Mouse (Mus musculus) limb, embryonic 12.5 days (tissue): ENCODE results near the gene Comt. TPM values are rescaled to one million over a fixed set of nuclear protein-coding genes. Genes with fewer than 3 reads are reported as not detected.

ENCODE experiments used
- ATAC-seq: fragments of 200-750 bp; cut with Nextera tagmentation; 2 replicates; pipeline ENCODE4 v1.8.0; 2017; ENCODE audit warnings: low read depth, moderate TSS enrichment; ENCODE audit not compliant: insufficient number of reproducible peaks, insufficient read depth, low FRiP score, low TSS enrichment
- H3K27ac ChIP-seq: fragments of 300-500 bp; sonication (generic); 2 replicates; pipeline ENCODE4 v1.5.1; 2016; ENCODE audit warnings: mild to moderate bottlenecking, moderate library complexity
- H3K27me3 ChIP-seq: fragments of 300-500 bp; sonication (generic); 2 replicates; pipeline ENCODE4 v1.6.1; 2016; ENCODE audit warnings: mild to moderate bottlenecking, moderate library complexity
- H3K36me3 ChIP-seq: fragments of 300-500 bp; sonication (generic); 2 replicates; pipeline ENCODE4 v1.6.1; 2016; ENCODE audit warnings: mild to moderate bottlenecking, moderate library complexity
- H3K4me1 ChIP-seq: fragments of 300-500 bp; sonication (generic); replicated peaks from 2 replicates; pipeline ENCODE4 v1.6.1; 2016
- H3K4me2 ChIP-seq: fragments of 300-500 bp; sonication (generic); 2 replicates; pipeline ENCODE4 v1.6.1; 2016; ENCODE audit warnings: mild to moderate bottlenecking, moderate library complexity
- H3K4me3 ChIP-seq: fragments of 300-500 bp; sonication (generic); replicated peaks from 2 replicates; pipeline ENCODE4 v1.5.1; 2016; ENCODE audit warnings: mild to moderate bottlenecking
- H3K9ac ChIP-seq: fragments of 300-500 bp; sonication (generic); replicated peaks from 2 replicates; pipeline ENCODE4 v1.6.1; 2016; ENCODE audit warnings: mild to moderate bottlenecking, moderate library complexity
- H3K9me3 ChIP-seq: fragments of 300-500 bp; sonication (generic); 2 replicates; pipeline ENCODE4 v1.6.1; 2016; ENCODE audit warnings: mild to moderate bottlenecking, moderate library complexity
- WGBS: fragments of 180-500 bp; shearing (Covaris S2); methylation state at CpG from one replicate; pipeline ENCODE4 v1.1.7; 2016; 5-methylcytosine and 5-hydroxymethylcytosine counted together
- polyA plus RNA-seq: library from polyadenylated mRNA; unstranded; fragments of >200 nt; fragmentation: Nextera tagmentation; extraction: Ambion mirVana; gene quantifications from 2 replicates; pipeline ENCODE4 v1.2.1, GENCODE M21; 2016

Comt gene
- polyA plus RNA-seq, 1 experiment from 2014 or later = 66.5 TPM

GRCm38 (mm10) chr16:18436128-18436527, 9.5 kb upstream of the Comt start:
- H3K27me3 ChIP-seq = no peaks in the 10 kb centered on the region
- no peak overlapping the region for H3K4me3 ChIP-seq
- 85% methylated on average over 6 of the region's 6 CpGs for WGBS
- 0 out of 2 replicates have a peak, but pooled peaks have one; percentile 20 for ATAC-seq
- H3K36me3 ChIP-seq = peaks cover 33% of the 10 kb centered on the region; the same call in 1 of the 2 replicates
- H3K27ac ChIP-seq = no peak overlapping the region
- H3K4me2 ChIP-seq = no peak overlapping the region
- H3K9ac ChIP-seq = no peak overlapping the region
- 0 out of 2 replicates have a peak, but pooled peaks cover 5% of the 10 kb centered on the region for H3K9me3 ChIP-seq
- no peaks in the 10 kb centered on the region for H3K4me1 ChIP-seq

DNA sequence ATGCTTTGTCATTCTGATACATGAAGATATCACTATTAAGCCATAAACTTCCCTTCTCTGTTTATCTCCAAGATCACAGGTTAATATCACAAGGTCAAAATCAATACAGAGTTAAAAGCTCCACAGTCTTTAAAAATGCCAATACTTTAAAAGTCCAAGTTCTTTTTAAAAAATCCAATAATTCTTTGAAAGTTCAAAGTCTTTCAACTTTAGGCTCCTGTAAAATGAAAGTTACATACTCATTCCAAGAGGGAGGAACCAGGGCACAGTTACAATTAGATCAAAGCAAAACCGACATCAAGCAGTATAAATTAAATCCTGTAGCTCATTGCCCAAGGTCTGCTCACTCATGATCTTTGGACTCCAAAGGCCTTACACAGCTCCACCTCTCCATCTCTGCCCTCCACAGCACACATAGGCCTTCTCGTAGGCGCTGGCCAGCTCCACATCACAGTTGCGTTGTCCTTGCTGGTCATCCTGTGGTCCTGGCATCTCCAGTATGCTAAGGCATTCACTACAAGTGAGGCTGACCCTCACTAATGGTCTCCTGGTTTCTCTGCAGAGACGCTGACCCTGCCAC, 6.8 kb upstream of the Comt start:
- ATAC-seq = no peak
- Histone ChIP-seq H3K9ac (no peak overlapping the region), H3K4me2 (no peak overlapping the region), H3K27me3 (no peaks in the 10 kb centered on the region), H3K4me1 (no peaks in the 10 kb centered on the region), H3K9me3 (0 out of 2 replicates have a peak, but pooled peaks cover 5% of the 10 kb centered on the region), H3K27ac (no peak overlapping the region), H3K4me3 (no peak overlapping the region), H3K36me3 (peaks cover 27% of the 10 kb centered on the region; the same call in 1 of the 2 replicates)
- 93% methylated on average over 5 of the region's 5 CpGs for WGBS

DNA sequence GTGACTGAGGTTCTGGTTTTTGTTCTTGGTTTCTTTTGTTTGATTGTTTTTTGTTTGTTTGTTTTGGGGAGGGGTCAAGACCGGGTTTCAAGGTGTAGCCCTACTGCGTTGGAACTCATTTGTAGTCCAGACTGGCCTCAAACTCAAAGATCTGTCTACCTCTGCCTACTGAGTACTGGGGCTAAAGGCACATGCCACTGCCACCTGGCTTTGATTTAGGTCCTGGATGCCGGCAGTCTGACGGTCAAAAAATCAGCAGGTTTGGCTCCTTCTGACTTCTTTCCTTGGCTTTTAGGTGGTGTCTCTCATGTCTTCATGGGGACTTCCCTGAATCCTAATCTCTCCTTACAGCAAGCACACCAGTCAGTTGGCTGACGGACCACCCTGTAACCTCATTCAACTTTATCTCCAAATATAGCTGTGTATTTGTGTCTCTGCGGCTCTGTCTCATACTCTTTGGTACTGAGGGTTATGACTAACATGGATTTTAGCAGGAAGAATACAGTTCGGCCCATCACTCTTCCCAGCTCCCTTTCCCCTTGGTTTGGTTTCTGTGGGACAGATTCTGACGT, 4.1 kb upstream of the Comt start:
- WGBS = 60% methylated on average over 8 of the region's 8 CpGs
- Histone ChIP-seq H3K36me3 (peaks cover 11% of the 10 kb centered on the region; the same call in 1 of the 2 replicates), H3K9ac (no peak overlapping the region), H3K4me1 (peaks cover 6% of the 10 kb centered on the region), H3K27me3 (no peaks in the 10 kb centered on the region), H3K9me3 (0 out of 2 replicates have a peak, but pooled peaks cover 5% of the 10 kb centered on the region), H3K4me2 (no peak overlapping the region), H3K4me3 (no peak overlapping the region), H3K27ac (no peak overlapping the region)
- ATAC-seq = no peak

GRCm38 (mm10) chr16:18429641-18430040, 3.0 kb upstream of the Comt start:
- no peak overlapping the region for H3K9ac ChIP-seq
- WGBS = 90% methylated on average over 8 of the region's 8 CpGs
- H3K36me3 ChIP-seq = peaks cover 1% of the 10 kb centered on the region; the same call in 1 of the 2 replicates
- H3K9me3 ChIP-seq = 0 out of 2 replicates have a peak, but pooled peaks cover under 1% of the 10 kb centered on the region
- H3K4me2 ChIP-seq = no peak overlapping the region
- no peak overlapping the region for H3K27ac ChIP-seq
- H3K4me1 ChIP-seq = peaks cover 16% of the 10 kb centered on the region
- no peaks in the 10 kb centered on the region for H3K27me3 ChIP-seq
- ATAC-seq = no peak
- H3K4me3 ChIP-seq = no peak overlapping the region

DNA sequence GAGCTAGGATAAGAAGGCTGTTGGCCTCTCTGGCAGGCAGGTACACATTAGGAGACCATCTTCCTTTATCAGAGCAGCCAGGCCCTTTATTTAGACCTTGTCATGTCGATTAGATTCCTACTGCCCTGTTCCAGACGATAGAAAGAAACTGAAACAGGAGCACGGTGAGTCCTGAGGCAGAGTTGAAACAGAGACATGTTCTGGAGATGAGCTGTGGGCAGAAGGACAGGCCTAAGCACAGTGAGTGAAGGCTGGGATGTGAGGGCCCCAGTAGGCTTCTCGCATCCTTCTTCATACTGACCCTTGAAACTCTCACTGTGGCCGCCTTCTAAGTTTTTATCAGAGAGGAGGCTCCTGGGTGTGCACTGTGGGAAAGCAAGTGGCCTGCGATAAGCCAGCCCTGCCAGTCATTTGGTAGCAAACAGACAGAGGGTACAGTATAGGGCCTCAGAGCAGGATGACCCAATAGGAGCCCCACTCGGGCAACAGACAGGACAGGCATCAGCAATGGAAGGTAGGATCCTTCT, 1.9 kb upstream of the Comt start:
- no peak overlapping the region for H3K4me3 ChIP-seq
- H3K4me2 ChIP-seq = no peak overlapping the region
- no peak overlapping the region for H3K9ac ChIP-seq
- no peak overlapping the region for H3K27ac ChIP-seq
- H3K4me1 ChIP-seq = peaks cover 26% of the 10 kb centered on the region
- H3K27me3 ChIP-seq = no peaks in the 10 kb centered on the region
- peaks cover 3% of the 10 kb centered on the region; the same call in 1 of the 2 replicates for H3K36me3 ChIP-seq
- 89% methylated on average over 7 of the region's 7 CpGs for WGBS
- no peak for ATAC-seq
- no peaks in the 10 kb centered on the region for H3K9me3 ChIP-seq

GRCm38 (mm10) chr16:18428011-18428515, 1.4 kb upstream of the Comt start:
- Histone ChIP-seq H3K9ac (no peak overlapping the region), H3K4me2 (no peak overlapping the region), H3K9me3 (no peaks in the 10 kb centered on the region), H3K27ac (no peak overlapping the region), H3K4me3 (no peak overlapping the region), H3K27me3 (no peaks in the 10 kb centered on the region), H3K4me1 (peaks cover 26% of the 10 kb centered on the region), H3K36me3 (peaks cover 8% of the 10 kb centered on the region; the same call in 1 of the 2 replicates)
- ATAC-seq = no peak
- WGBS = 86% methylated on average over 5 of the region's 5 CpGs

GRCm38 (mm10) chr16:18426215-18426791, 349 bp downstream of the Comt start, which contains the start of gene Txnrd2:
TSS of gene Txnrd2 (plus strand) at chr16:18426384.
- WGBS = under 1% methylated on average over 52 of the region's 52 CpGs
- H3K9ac ChIP-seq = peak within 1 kb of the TSS; percentile 86
- peak within 1 kb of the TSS; percentile 89 for H3K4me3 ChIP-seq
- H3K4me1 ChIP-seq = peaks cover 26% of the 10 kb centered on the region
- H3K36me3 ChIP-seq = peaks cover 24% of the 10 kb centered on the region; the same call in 1 of the 2 replicates
- no peaks in the 10 kb centered on the region for H3K9me3 ChIP-seq
- peak within 1 kb of the TSS; percentile 76 for H3K27ac ChIP-seq
- ATAC-seq = peak; percentile 66
- H3K27me3 ChIP-seq = no peaks in the 10 kb centered on the region
- peak within 1 kb of the TSS; percentile 83 for H3K4me2 ChIP-seq

DNA sequence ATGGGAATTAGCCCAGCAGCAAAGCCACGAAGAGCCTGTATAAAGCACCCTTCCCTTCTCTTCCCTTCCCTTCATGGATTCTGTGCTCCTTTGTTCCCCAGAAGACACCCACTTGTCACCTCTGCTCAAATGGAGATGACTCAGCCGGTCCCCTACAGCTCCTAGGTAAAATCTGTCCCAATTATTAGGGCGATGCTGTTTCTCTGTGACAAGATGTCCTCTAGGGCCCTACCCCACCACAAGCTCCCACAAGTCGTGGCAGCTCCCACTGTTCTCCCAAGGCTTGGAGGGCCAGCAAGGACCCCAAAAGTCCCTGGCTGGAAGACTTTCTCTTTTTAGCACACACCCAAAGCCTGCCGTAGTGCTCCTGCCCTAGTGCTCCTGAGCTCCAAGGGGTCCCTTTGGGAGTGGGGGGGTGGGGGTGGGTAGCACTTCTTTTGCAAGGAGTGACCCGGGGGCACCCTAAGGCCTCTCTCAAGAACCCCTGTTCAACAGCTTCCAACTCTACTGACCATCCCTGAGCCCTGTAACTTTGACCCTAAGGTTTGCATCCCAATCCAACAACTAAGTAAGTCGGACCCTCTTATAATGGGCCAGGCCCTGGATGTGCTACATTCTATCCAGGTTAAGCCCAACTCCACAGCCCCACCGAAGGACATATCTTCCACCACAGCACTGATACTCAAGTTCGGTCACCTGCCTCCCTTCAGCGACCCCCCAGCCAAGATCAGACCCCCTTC, 1.0 kb downstream of the Comt start:
- 19% methylated on average over 10 of the region's 10 CpGs for WGBS
- peaks cover 26% of the 10 kb centered on the region for H3K4me1 ChIP-seq
- H3K4me2 ChIP-seq = peak overlapping the region; percentile 83
- H3K9me3 ChIP-seq = no peaks in the 10 kb centered on the region
- H3K9ac ChIP-seq = peak overlapping the region; percentile 86
- no peak for ATAC-seq
- peaks cover 29% of the 10 kb centered on the region for H3K36me3 ChIP-seq
- H3K27ac ChIP-seq = peak overlapping the region; percentile 76
- no peaks in the 10 kb centered on the region for H3K27me3 ChIP-seq
- peak overlapping the region; percentile 89 for H3K4me3 ChIP-seq

DNA sequence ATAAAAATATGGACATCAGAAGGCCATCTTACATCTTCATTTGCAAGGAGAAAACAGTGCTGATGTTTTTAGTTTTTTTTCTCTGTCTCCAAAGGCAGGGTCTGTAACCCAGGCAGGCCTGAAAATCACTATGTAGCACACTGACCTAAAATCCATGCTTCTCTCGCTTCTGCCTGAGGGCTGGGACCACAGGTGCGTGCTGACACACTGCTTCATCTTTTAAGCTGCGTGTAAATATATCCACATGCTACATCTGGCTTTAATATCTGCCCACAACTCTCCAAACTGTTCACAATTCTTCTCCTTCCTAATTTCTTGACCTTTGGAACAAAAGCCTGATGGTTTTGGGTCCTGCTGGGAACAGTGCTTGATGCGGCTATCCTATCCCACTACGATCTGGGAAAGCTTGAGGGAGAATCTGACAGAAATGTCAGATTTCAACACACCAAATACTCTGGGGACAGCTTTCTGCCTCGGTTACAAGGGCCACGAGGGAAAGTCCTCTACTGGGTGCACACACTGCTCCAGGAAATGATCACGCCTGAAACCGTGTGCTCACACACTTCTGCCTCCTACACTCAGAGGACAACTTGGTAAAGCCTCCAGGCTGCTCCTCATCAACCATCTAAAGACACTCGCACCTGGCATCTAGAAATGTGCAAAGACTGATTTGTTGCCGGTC, 2.1 kb downstream of the Comt start:
- WGBS = 46% methylated on average over 11 of the region's 11 CpGs

GRCm38 (mm10) chr16:18423915-18424265, 2.8 kb downstream of the Comt start:
- Histone ChIP-seq H3K27ac (peak overlapping the region; percentile 76), H3K27me3 (no peaks in the 10 kb centered on the region), H3K9me3 (no peaks in the 10 kb centered on the region), H3K4me2 (peak overlapping the region; percentile 83), H3K4me1 (peaks cover 26% of the 10 kb centered on the region), H3K36me3 (peaks cover 32% of the 10 kb centered on the region), H3K9ac (no peak overlapping the region), H3K4me3 (no peak overlapping the region)
- 90% methylated on average over 5 of the region's 5 CpGs for WGBS
- no peak for ATAC-seq

More for the DNA sequence above, 2.1 kb downstream of the Comt start:
- no peaks in the 10 kb centered on the region for H3K27me3 ChIP-seq
- no peak for ATAC-seq
- H3K4me1 ChIP-seq = peaks cover 26% of the 10 kb centered on the region
- H3K4me3 ChIP-seq = 0 out of 2 replicates have a peak overlapping the region, but pooled peaks have one; percentile 4
- peaks cover 32% of the 10 kb centered on the region for H3K36me3 ChIP-seq
- H3K9ac ChIP-seq = no peak overlapping the region
- H3K9me3 ChIP-seq = no peaks in the 10 kb centered on the region
- H3K27ac ChIP-seq = peak overlapping the region; percentile 76
- H3K4me2 ChIP-seq = peak overlapping the region; percentile 83
